Mouse (Mus musculus) midbrain, embryonic 11.5 days (tissue): ENCODE data around the gene Sept9. TPM values are rescaled to one million over a fixed set of nuclear protein-coding genes. Genes with fewer than 3 reads are reported as not detected.

Source experiments
- ATAC-seq: fragments of 200-750 bp; cut with Nextera tagmentation; 2 replicates; pipeline ENCODE4 v1.8.0; 2017; ENCODE audit warnings: moderate TSS enrichment, moderate library complexity; ENCODE audit not compliant: low FRiP score
- DNase-seq: peaks from one replicate; pipeline ENCODE4 v3.0.0; 2015; ENCODE audit warnings: low spot score; ENCODE audit errors: missing footprints
- H3K27ac ChIP-seq: fragments of 300-500 bp; sonication (generic); 2 replicates; pipeline ENCODE4 v1.5.1; 2014; ENCODE audit warnings: low read depth, low read length
- H3K27me3 ChIP-seq: fragments of 300-500 bp; sonication (generic); 2 replicates; pipeline ENCODE4 v1.6.1; 2014; ENCODE audit warnings: mild to moderate bottlenecking, low read length, moderate library complexity, mixed read lengths; ENCODE audit not compliant: control insufficient read depth, insufficient read depth
- H3K36me3 ChIP-seq: fragments of 300-500 bp; sonication (generic); 2 replicates; pipeline ENCODE4 v1.6.1; 2014; ENCODE audit warnings: mild to moderate bottlenecking, low read length, moderate library complexity, mixed read lengths; ENCODE audit not compliant: control insufficient read depth, insufficient read depth
- H3K4me1 ChIP-seq: fragments of 300-500 bp; sonication (generic); 2 replicates; pipeline ENCODE4 v1.6.1; 2014; ENCODE audit warnings: low read length; ENCODE audit not compliant: control insufficient read depth, insufficient read depth
- H3K4me2 ChIP-seq: fragments of 300-500 bp; sonication (generic); 2 replicates; pipeline ENCODE4 v1.6.1; 2014; ENCODE audit warnings: mild to moderate bottlenecking, moderate library complexity
- H3K4me3 ChIP-seq: fragments of 300-500 bp; sonication (generic); 2 replicates; pipeline ENCODE4 v1.5.1; 2014; ENCODE audit warnings: low read depth, low read length
- H3K9ac ChIP-seq: fragments of 300-500 bp; sonication (generic); 2 replicates; pipeline ENCODE4 v1.6.1; 2014; ENCODE audit warnings: low read length
- H3K9me3 ChIP-seq: fragments of 300-500 bp; sonication (generic); 2 replicates; pipeline ENCODE4 v1.6.1; 2016; ENCODE audit warnings: low read length; ENCODE audit not compliant: control insufficient read depth
- WGBS: fragments of 180-500 bp; shearing (Covaris S2); extraction: QIAGEN DNeasy Blood & Tissue Kit; methylation state at CpG from one replicate; pipeline ENCODE4 v1.1.7; 2014; 5-methylcytosine and 5-hydroxymethylcytosine counted together
- polyA plus RNA-seq: library from polyadenylated mRNA; unstranded; fragments of >200 nt; fragmentation: Nextera tagmentation; extraction: Ambion mirVana; gene quantifications from 2 replicates; pipeline ENCODE4 v1.2.1, GENCODE M21; 2014

Gene Sept9
- polyA plus RNA-seq, 1 experiment from 2014 or later, result 152 TPM

DNA sequence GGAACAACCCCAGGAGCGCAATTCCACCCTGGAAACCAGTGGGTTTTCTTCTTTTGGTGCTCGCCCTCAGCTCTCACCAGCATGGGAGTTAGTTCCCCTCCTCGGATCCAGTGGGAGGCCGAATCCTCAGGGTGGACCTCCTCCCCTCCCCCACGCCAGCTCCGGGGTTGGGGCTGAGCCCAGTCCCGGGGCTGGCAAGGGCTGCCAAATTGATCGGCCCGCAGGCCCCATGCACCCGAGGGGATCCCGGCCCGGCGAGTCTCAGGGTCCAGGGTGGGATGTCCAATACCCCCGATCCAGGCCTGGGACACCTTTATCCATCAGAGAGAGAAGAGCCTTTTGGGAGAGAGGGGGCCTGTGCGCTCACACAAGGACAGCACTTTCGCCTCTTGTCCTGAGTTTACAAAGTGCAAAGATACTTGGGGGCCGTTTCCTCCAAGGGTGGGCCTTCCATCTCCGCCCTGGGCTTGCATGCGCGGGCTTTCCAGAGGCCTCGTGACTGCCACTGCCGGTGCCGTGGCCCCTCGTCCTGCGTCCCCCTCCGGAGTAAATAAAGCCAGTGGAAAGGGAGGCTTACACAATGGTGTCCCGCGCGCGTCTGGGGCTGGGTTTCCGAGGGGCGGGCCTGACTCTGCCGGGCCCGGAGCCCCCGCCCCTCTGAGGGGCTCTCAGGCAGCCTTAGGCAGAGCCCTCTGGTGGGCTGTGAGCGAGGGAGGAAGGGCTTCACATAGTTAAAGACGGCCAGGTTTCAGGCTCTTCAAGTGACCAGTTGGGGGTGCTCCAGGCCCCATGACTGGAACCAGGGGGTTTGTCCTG, 67.7 kb downstream of the Sept9 start:
- peaks cover 42% of the 10 kb centered on the region for H3K4me1 ChIP-seq
- H3K9ac ChIP-seq, result peak overlapping the region; percentile 88
- peak; percentile 98 for DNase-seq
- WGBS, result under 1% methylated on average over 37 of the region's 37 CpGs
- peak overlapping the region; percentile 71 for H3K4me3 ChIP-seq
- no peaks in the 10 kb centered on the region for H3K36me3 ChIP-seq
- H3K27ac ChIP-seq, result peak overlapping the region; percentile 76
- H3K9me3 ChIP-seq, result no peaks in the 10 kb centered on the region
- peaks cover 2% of the 10 kb centered on the region; the same call in 1 of the 2 replicates for H3K27me3 ChIP-seq
- peak; percentile 80 for ATAC-seq
- H3K4me2 ChIP-seq, result peak overlapping the region; percentile 79

DNA sequence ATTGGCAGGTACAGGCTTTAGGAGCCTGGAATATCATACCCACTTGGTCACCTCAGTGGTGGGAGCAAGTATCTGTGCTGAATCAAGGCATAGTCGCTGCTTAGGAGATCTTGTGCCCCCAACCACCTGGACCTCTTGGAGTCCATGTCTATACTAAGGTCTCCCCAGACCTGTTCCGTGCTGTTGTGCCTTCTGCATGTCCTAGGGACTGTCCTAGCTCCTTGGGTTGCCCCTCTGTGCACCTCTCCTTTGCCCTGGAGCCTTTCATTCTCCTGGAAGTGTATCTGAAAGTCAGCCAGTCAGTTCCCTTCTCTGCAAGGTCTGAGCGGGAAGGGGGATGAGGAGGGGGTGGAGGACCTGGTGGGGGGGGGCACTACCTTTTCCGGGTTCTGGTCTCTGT, 68.4 kb downstream of the Sept9 start:
- DNase-seq (no peak), ATAC-seq (no peak)
- peak overlapping the region; percentile 71 for H3K4me3 ChIP-seq
- peak overlapping the region; percentile 79 for H3K4me2 ChIP-seq
- peaks cover 42% of the 10 kb centered on the region for H3K4me1 ChIP-seq
- H3K9me3 ChIP-seq, result no peaks in the 10 kb centered on the region
- peak overlapping the region; percentile 45 for H3K9ac ChIP-seq
- H3K27me3 ChIP-seq, result peaks cover 2% of the 10 kb centered on the region; the same call in 1 of the 2 replicates
- 24% methylated on average over 4 of the region's 4 CpGs for WGBS
- H3K27ac ChIP-seq, result no peak overlapping the region
- H3K36me3 ChIP-seq, result no peaks in the 10 kb centered on the region

DNA sequence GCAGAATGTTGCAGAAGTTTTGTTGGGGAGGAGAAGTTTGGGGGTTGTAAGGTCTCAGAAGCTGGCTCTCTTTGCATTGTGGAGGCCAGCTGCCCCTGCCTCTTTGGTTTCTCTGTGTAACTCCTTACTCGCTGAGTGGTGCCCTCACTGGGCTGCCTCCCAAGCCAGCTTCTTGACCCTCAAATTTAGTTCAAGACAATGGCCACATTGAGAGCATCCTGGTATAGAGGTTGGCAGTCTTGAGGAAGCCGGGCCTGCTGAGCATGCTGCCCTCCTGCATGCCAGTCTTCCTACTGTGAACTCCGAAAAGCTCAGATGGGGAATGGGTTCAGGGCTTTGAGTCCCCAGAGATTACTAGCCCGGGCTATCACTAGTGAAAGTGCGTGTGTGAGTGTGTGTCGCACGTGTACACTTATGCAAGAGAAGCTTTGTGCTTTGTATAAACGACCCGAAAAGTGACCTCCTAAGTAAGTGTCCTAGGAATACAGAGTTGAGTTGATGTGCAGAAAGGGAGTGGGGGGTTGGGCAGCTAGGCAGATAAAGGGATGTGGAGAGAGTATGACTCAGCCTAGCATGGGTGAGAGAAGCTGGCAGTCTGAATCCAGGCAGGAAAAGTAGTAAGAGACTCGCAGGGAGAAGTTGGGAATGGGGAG, 69.0 kb downstream of the Sept9 start:
- H3K27me3 ChIP-seq, result peaks cover 2% of the 10 kb centered on the region; the same call in 1 of the 2 replicates
- no peaks in the 10 kb centered on the region for H3K36me3 ChIP-seq
- H3K4me2 ChIP-seq, result peak overlapping the region; percentile 79
- ATAC-seq (no peak), DNase-seq (peak; percentile 91)
- H3K27ac ChIP-seq, result no peak overlapping the region
- 49% methylated on average over 10 of the region's 10 CpGs for WGBS
- peak overlapping the region; percentile 45 for H3K9ac ChIP-seq
- peaks cover 42% of the 10 kb centered on the region for H3K4me1 ChIP-seq
- no peaks in the 10 kb centered on the region for H3K9me3 ChIP-seq
- peak overlapping the region; percentile 71 for H3K4me3 ChIP-seq

DNA sequence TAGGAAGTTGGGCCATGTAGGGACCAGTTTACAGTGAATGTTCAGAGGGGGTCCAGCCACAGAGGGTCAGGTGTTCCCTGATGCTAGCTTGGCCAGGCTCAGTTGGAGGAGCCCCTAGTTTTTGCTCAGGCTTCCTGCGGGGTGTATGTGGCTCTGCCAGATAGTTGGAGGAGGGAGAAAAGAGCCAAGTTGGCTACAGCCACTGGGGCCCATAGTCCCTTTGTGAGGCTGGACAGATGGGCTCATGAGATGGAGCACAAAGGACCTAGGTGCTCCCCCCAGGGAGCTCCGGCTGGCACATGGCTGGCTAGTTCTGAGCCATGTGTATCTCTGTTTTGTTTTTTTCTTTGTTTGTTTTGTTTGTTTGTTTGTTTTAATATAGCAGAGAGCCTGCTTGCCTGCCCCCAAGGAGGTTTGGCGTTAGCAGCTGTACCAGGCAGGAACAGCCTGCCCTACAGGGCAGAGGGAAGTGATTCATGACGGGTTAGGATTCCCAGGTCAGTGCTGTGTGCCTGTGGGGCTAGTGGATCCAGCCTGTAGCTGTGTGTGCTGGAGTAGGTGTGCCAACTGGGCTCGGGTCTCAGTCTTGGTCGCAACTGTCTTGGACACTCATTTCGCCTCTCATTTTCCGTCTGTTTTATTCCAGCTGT, 69.7 kb downstream of the Sept9 start:
- peak overlapping the region; percentile 21; the same call in 1 of the 2 replicates for H3K9ac ChIP-seq
- no peak overlapping the region for H3K4me3 ChIP-seq
- H3K4me1 ChIP-seq, result peaks cover 39% of the 10 kb centered on the region
- no peak overlapping the region for H3K4me2 ChIP-seq
- WGBS, result 71% methylated on average over 8 of the region's 8 CpGs
- H3K36me3 ChIP-seq, result no peaks in the 10 kb centered on the region
- ATAC-seq (no peak), DNase-seq (peak; percentile 88)
- peaks cover 2% of the 10 kb centered on the region; the same call in 1 of the 2 replicates for H3K27me3 ChIP-seq
- no peaks in the 10 kb centered on the region for H3K9me3 ChIP-seq
- no peak overlapping the region for H3K27ac ChIP-seq

DNA sequence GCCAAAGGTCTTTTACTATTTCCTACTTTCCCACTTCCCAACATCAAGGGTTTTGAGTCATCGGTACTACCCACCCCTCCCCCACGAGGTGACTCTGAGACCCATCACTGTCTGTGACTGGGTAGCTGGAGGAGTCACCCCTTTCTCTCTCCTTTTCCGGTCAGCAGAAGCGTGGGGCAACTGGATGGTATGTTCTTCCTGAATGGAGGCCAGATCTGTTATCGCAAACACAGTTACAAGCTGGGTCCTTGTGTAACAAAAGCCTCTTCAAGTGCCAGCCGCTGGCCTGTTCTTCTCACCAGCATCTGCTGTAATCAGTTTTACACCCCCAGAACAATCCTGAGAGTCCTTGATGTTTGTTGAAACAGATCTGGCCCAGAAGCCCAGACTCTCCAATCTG, 70.5 kb downstream of the Sept9 start:
- Histone ChIP-seq H3K4me3 (no peak overlapping the region), H3K9ac (no peak overlapping the region), H3K4me1 (peaks cover 39% of the 10 kb centered on the region), H3K27me3 (no peaks in the 10 kb centered on the region), H3K27ac (no peak overlapping the region; the same call in 1 of the 2 replicates), H3K9me3 (no peaks in the 10 kb centered on the region), H3K4me2 (no peak overlapping the region), H3K36me3 (no peaks in the 10 kb centered on the region)
- no peak for DNase-seq
- ATAC-seq, result no peak
- WGBS, result 77% methylated on average over 6 of the region's 6 CpGs

DNA sequence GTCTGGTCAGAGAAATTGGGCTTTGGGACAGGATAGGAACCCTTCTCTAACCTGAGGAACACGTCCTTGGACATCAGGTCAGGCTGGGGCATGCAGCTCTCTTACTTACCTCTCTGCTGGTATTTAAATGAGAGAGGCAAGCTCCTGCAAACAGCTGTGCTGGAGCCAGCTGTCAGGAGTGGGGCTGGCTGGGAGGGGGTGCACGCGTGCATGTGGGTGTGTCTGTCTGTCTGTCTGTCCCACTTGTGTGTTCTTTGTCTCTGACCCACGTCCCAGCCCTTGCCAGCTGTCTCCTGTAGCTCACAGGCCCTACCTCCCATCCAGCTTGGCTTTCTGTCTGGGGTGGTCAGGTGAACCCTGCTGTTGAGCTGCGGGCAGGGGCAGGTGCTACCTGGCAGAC, 75.5 kb downstream of the Sept9 start:
- no peak overlapping the region for H3K4me2 ChIP-seq
- H3K9ac ChIP-seq, result no peak overlapping the region
- WGBS, result 67% methylated on average over 5 of the region's 5 CpGs
- no peak overlapping the region for H3K27ac ChIP-seq
- H3K27me3 ChIP-seq, result no peaks in the 10 kb centered on the region
- H3K4me1 ChIP-seq, result peaks cover 8% of the 10 kb centered on the region
- no peaks in the 10 kb centered on the region for H3K36me3 ChIP-seq
- no peaks in the 10 kb centered on the region for H3K9me3 ChIP-seq
- H3K4me3 ChIP-seq, result no peak overlapping the region
- DNase-seq (no peak), ATAC-seq (no peak)

DNA sequence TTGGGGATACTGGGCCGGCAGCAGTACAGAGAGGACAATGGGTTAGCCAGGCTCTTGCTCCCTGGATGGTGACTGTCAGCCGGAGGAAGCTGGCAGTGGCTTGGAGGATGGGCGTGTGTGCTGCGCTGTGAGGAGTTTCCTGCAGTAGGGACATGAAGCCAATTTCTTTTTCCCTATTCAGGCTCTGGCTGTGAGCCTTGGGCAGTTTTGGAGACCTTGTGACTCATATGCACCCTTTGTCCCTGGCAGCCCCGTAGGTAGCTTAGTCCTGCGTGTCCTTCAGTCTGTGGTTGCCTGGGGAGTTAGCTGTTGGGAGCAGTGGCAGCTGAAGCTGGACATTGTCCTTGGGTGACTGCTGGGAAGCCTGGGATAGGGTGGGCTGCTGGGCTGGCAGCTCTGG, 76.5 kb downstream of the Sept9 start:
- peaks cover 9% of the 10 kb centered on the region for H3K4me1 ChIP-seq
- H3K4me2 ChIP-seq, result no peak overlapping the region
- H3K4me3 ChIP-seq, result no peak overlapping the region
- no peak overlapping the region for H3K9ac ChIP-seq
- H3K27me3 ChIP-seq, result no peaks in the 10 kb centered on the region
- no peaks in the 10 kb centered on the region for H3K36me3 ChIP-seq
- no peaks in the 10 kb centered on the region for H3K9me3 ChIP-seq
- H3K27ac ChIP-seq, result peak overlapping the region; percentile 25; the same call in 1 of the 2 replicates
- no peak for DNase-seq
- 32% methylated on average over 6 of the region's 6 CpGs for WGBS
- ATAC-seq, result no peak

DNA sequence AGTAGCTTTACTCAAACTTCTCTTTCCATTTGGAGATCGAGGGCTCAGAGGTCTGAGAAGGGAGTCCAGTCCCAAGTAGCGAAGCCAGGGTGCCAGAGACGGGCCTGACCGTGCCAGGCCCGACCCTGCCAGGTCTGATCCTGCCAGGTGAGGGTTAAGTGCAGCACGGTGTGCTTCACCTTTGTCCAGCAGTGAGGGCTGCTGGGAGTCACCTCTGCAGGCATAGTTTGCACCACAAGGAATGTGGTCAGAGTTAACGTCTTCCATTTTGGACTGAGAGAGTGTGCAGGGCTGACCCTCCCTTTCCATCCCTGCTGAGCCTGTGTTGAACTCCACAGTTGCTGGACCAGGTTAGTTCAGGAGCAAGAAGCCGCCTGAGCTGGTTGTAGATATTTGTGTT, 77.5 kb downstream of the Sept9 start:
- H3K4me1 ChIP-seq, result peaks cover 11% of the 10 kb centered on the region
- H3K36me3 ChIP-seq, result no peaks in the 10 kb centered on the region
- H3K9me3 ChIP-seq, result no peaks in the 10 kb centered on the region
- H3K4me3 ChIP-seq, result no peak overlapping the region
- no peak overlapping the region for H3K27ac ChIP-seq
- no peaks in the 10 kb centered on the region for H3K27me3 ChIP-seq
- ATAC-seq, result no peak
- no peak overlapping the region for H3K4me2 ChIP-seq
- no peak for DNase-seq
- H3K9ac ChIP-seq, result no peak overlapping the region
- 71% methylated on average over 8 of the region's 8 CpGs for WGBS

DNA sequence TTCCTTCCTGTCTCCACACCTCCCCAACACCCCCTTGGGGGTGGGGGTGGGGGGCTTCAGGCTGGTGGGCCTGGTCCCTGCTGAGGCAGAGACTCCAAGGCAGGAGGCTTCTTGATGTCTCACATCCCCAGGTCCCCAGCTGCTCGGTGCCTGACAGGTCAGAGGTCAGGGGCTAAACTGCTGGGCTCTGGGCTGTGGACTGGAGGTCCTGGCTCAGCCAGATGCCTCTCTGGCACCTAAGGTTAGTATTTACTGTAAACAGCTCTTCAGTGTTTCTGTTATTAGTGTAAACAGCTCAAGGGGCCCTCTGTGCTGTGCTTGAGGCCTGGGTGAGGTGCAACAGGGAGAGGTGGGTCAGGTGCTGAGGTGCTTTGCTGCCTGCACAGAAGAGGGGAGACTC, 78.7 kb downstream of the Sept9 start:
- H3K9me3 ChIP-seq, result no peaks in the 10 kb centered on the region
- DNase-seq, result no peak
- no peak overlapping the region for H3K9ac ChIP-seq
- H3K4me2 ChIP-seq, result no peak overlapping the region
- no peak for ATAC-seq
- H3K4me1 ChIP-seq, result peaks cover 11% of the 10 kb centered on the region
- no peaks in the 10 kb centered on the region for H3K27me3 ChIP-seq
- no peak overlapping the region for H3K27ac ChIP-seq
- H3K4me3 ChIP-seq, result no peak overlapping the region
- H3K36me3 ChIP-seq, result no peaks in the 10 kb centered on the region
- 5% methylated on average over 1 of the region's 1 CpGs for WGBS
